Mouse (Mus musculus): ENCODE data around the gene Gfod1. TPM values are rescaled to one million over a fixed set of nuclear protein-coding genes. Genes with fewer than 3 reads are reported as not detected.

Gene Gfod1
- 1 to 10 TPM; 4.3 to 5.9 TPM for total RNA-seq (2021)
- long read RNA-seq, experiment 1, partial matches to known transcripts = 0 of 1 reads
- long read RNA-seq, experiment 1, other reads (novel, unspliced or antisense) = 1 of 1 reads
- long read RNA-seq, experiment 2, partial matches to known transcripts = 0 of 7 reads
- long read RNA-seq, experiment 2, other reads (novel, unspliced or antisense) = 5 of 7 reads

DNA sequence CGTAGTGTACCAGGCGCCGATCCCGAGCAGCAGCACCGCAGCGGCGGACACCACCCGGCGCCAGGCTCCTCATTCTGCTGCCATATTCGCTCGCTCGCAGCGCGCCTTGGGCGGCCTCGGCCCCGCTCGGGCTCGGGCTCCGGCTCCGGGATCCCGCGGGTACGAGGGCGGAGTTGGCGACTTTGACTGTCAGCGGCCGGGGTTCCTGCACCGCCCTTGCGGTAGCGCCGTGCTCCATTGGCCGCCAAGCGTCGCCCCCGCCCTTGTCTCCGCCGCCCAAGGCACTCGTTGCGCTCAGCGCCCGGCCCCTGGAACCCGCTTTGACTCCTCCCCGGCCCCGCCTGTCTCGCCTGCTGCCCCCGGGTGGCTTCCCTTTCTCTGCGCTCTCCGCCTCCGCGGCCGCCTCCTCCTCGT is at the start of gene Gfod1:
TSS of gene Gfod1 (minus strand) at position 155 of the 414 bp plus-strand sequence.
- intact Hi-C loops (cut with DNase I) = loop anchor here (5.0 kb wide), 2 partner anchors 67 to 102 kb away; no protein-coding TSS in a partner anchor

DNA sequence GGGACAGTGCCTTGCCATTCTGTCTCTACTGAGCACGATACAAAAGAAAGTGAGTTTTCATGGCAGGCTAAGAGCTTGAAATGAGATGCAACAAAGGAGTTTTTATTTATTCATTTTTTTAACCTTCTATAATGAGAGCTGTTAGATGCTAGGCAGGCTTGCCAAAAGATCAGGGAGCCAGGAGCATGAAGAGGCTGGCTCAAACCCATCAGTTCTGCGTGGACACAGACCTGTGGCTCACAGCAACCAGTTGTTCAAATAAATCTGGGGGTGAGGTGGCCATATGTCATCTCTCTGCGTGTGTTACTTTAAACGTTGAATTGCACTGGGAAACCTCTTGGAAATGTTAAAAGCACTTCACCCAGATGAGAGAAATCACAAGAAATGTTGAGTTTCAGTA is 49.4 kb upstream of the Gfod1 start:
- intact Hi-C loops (cut with DNase I) = no loop called here
- no peak for DNase-seq

More for the DNA sequence above, at the start of gene Gfod1:
- peak; percentile 94 to 96 for DNase-seq

DNA sequence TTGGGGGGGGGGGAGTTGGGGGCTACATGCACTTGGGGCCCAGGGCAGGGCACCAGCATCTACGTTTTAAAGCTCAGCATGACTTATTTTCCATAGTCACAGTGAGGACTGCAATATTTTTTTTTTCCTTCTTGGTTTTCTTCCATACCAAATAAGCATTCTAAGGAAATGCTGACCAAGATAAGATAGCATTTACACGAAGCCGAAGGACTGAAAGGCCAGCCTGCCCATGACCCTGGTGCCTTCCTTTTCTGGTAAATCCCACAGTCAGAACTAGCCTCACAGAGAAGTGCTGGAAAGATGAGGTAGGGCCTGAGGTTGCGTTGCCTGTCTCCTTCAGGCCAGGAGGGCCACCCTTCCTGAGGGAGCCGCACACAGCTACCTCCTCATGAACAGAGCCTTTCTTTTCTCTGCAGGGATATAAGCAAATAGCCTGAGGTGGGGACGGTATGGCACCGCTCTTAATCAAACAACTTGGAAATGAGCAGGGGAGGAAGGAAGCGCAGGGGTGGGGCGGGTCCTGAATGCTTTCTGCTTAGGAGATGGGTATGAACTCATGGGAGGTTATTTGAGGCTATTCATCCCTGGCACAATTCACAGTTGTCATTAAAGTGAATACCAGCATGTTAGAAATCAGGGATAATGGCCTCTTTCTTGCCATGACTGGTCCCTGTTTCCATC is 46.7 kb upstream of the Gfod1 start:
- intact Hi-C loops (cut with DNase I) = no loop called here

DNA sequence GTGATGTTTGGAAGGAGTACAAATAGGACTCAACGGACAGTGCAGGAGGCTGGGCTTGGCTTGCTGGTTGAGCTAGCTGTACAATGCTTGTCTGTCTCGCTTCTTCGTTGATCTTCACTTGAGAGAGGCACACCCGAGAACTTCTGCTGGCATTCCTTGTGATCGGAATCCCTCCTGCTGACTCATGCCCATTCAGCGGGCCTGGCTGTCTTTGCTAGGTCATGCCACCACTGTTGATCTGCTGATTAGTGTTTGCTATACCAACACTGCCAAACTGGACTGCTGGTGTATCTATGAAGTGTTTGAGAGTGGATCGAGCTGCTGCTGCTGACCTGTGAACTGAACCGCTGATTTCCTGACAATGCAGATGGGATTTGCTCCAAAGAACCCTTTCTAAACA is 45.4 kb upstream of the Gfod1 start:
- no peak for DNase-seq
- intact Hi-C loops (cut with DNase I) = no loop called here

More for the DNA sequence above, 46.7 kb upstream of the Gfod1 start:
- DNase-seq = no peak

DNA sequence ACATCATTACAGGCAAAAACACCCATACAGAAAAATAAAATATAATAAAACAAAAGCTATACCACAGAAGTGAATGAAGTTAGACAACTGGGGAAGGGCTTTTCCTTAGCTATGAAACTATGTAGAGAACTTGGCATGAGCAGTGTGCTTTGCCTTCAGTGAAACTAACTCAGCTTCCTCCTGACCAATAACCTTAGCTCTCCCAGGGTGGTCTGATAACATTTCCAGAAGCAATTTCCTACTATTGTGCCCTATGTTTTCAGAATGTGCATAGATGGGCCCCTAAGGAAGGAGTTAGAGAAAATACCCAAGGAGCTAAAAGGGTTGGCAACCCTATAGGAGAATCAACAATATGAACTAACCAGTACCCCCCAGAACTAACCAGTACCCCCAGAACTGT is 42.9 kb upstream of the Gfod1 start:
- intact Hi-C loops (cut with DNase I) = no loop called here
- DNase-seq = no peak

DNA sequence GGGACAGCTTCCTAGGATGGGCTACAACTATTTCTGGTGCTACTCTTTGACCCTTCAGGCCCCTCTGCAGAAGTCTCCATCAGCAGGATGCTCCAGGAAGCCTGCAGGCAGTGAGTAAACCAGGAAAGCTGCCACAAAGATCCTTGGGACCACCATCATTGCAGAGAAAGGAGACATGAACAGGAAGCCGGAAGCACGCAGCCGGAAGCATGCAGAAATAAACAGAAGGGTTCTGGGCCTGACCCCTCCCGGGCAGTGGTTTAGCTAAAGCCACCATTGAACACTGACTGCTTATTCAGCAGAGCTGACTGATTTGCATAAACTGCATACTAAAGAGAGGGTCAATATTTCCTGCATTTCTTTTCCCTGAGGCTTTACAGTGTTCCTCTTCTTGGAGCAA is 34.7 kb upstream of the Gfod1 start:
- intact Hi-C loops (cut with DNase I) = no loop called here
- no peak for DNase-seq

DNA sequence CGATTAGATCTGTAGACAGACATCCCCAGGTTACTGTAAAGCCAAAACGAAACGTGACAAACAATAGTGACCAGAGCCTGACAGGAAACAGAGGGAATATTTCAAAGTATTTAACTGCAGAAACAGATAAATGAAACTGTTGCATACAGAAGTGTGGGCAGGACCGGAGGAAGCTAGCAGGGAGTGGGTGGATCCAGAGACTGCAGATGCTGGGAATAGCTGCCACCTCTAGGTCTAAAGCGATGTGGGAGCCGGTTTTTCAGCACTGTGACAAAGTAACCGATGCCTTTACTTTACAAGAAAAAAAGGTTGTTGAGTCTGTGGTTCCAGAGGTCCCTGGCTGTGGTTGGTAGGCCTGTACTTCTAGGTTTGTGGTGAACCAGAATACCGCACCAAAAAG is 34.0 kb upstream of the Gfod1 start:
- intact Hi-C loops (cut with DNase I) = no loop called here
- no peak for DNase-seq

DNA sequence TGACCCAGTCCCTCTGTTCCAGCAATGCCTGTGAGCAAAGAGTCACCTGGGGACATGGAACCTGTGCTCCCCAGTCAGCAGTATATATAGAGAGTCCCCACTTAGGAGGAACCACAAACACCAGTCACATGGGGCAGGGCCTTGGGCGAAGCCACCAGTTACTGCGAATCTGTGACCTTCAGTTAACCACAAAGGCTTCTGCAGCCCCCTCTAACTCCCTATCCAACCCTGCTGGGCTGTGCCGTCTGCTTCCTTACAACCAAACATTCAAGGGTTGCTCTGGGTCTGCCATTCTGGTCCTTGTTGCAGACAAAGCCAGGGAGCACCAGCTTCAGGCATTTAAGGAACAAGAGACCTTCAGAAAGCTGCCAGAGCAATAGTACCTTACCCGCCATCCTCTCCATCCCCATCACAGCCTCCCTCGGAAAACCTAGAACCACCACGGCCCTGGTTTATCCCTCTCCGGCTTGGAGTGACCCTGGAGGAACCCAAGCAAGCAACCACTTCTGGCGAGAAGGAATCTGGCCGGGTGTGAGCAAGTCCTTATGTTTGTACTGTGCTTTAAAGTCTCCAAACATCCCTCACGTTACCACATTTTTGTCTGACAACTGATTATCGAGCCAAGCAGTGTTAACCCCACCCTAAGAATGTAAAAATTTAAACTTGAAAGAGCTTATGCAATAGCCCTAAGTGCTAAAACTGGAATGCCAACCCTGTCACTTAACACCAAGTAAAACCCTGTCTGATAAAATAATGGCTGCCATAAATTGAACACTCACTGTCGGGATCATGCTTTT is 32.7 kb upstream of the Gfod1 start:
- intact Hi-C loops (cut with DNase I) = no loop called here
- DNase-seq = no peak

DNA sequence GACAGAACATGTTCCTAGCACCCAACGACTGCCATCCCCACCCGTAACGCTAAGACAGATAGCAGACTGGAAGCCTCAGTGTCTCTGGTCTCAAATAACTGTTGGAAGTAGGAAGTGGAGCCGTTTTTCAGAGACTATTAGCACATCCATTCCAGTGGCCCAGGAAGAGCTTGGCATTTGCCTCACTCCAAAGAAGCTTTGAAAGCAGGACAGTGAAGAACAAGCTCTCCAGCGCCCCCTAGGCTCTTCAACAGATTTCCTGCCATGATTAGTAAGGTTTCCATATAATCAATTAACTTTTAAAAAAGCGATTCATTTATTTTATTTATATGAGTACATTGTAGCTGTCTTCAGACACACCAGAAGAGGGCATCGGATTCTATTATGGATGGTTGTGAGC is 28.6 kb upstream of the Gfod1 start:
- intact Hi-C loops (cut with DNase I) = loop anchor here (5.0 kb wide), 1 partner anchor 135 kb away; no protein-coding TSS in a partner anchor
- peak in 1 of 2 experiments; percentile 19 for DNase-seq

DNA sequence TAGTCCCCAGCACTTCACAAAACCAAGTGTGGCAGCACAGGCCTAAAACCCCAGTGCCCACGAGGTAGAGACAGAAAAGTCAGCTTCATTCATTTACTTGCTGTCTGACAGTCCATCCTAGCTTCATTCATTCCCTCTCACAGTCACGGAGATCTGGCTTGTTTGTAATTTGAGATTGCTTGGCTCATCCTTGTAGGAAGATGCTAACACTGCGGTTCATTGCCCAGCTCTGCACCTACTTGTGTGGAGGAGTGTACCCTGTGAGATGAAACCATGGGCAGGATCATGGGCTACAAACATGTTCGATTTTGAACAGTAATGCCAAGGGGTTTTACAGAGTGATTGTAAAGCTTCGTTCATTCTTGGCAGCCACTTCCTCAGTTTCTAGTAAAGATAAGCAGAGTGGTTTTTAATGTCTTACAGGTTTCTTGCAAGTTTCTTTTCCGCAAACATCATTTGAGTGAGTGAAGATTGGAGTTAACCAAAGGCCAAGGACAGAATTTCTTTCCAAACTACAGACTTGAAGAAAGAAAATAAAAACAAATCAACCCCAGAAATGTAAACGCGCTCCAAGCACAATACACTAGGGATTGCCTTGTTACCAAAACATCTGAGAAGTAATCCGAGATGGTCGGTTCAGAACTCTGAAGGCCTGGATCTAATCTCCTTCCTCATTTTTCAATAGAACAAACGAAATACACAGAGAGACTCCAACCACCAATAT is 27.9 kb upstream of the Gfod1 start:
- intact Hi-C loops (cut with DNase I) = loop anchor here (5.0 kb wide), 1 partner anchor 135 kb away; no protein-coding TSS in a partner anchor
- no peak for DNase-seq

DNA sequence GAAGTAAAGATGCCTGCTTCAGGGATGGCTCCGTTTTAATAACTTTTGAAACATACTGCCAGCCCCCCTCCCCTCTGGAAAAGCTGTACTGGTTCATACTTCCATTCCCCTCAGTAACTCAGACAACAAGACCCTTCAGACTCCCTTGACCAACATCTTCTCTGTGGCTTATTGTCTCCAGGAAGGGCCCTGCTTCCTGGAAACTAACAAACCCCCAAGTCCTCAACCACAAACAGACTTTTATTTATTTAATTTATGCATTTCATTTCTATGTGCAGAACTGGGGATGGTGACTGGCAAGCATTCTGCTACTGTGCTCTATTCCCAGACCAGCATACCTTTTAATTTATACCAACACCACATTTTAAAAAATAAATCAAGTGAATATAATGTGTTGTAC is 21.5 kb upstream of the Gfod1 start:
- intact Hi-C loops (cut with DNase I) = no loop called here
- no peak for DNase-seq

DNA sequence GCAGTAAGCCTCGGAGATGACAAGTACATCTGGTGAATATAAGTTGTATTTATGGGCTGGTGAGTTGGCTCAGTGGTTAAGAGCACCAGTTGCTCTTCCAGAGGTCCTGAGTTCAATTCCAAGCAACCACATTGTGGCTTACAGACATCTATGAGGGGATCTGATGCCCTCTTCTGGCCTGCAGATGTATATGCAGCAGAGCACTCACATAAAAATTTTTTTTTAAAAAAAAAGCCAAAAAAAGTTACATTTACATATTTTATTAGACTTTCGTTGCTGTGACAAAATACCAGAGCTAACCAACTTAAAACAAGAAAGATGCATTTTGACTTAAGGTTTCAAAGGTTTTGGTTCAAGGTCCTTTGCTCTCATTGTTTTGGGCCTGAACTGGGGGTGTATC is 17.5 kb upstream of the Gfod1 start:
- intact Hi-C loops (cut with DNase I) = loop anchor here (5.0 kb wide), 1 partner anchor 139 kb away; no protein-coding TSS in a partner anchor
- no peak for DNase-seq

DNA sequence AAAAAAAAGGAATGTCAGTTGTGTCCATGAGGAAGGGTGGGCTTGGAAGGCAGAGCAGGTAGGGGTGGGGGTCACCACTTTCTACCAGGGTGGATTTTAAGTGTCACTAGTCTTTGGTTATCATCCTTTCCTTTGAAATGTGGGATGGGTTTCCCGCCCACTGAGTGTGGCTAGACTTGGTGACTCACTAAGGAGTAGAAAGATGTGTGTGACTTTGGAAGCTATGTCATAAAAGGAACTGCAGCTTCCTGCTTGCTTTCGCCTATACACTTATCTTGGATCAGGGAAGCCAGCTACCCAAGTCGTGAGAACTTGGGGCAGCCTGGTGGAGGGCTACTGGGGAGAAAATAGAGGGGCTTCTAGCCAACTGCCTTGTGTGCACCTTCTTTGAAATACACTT is 15.4 kb upstream of the Gfod1 start:
- intact Hi-C loops (cut with DNase I) = no loop called here

DNA sequence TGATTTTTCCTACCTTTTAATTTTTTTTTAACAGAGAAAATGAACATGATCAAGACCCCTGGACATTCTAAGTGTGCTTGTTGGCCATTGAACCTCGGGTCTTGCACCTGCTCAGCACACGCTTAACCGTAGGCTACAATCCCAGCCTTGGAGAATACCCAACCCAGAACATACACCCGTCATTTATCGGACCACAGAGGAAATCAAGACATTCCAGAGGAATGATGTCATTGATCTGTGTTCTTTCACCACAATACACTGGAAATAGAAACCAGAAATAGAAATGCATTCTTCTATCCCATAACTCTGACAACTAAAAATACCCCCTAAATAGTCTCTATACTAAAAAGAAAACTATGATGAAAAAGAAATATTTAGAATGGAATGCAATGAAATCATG is 13.4 kb upstream of the Gfod1 start:
- intact Hi-C loops (cut with DNase I) = no loop called here
- DNase-seq = no peak

More for the DNA sequence above, 15.4 kb upstream of the Gfod1 start:
- DNase-seq = no peak

DNA sequence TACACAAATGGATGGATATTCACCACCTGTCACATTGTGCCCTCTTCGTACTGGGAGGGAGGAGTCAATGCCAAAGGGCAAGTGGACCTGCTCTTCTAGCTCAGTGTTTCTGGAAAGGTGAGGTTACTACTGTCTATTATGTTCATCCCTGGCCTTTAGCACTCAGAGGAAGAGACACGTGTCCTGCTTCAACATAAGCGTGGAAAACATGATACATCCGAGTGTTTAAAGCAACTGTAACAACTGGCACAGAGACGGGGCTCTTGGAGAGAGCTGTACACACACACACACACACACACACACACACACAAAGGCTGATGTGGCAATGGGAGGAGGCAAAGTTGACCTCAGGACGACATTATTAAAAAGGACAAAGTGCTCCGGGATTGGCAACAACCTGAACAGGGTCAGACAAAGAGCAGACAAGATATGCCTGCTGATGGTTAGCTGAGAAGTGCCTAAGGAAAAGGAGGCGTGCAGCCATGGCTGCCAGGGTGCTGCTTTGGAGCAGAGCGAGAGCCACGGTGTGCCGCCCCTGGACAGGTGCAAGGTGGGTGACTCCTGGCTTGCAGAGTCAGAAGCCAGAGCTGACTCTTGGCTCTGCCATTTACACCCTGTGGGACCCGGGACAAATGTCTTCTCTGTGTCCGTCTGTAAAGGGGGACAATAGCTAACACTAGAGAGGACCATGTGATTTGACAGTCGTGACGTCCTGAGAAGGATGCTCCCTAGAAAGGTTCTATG is 1.4 kb upstream of the Gfod1 start:
- DNase-seq = no peak
- intact Hi-C loops (cut with DNase I) = loop anchor here (5.0 kb wide), 1 partner anchor 123 kb away; no protein-coding TSS in a partner anchor

DNA sequence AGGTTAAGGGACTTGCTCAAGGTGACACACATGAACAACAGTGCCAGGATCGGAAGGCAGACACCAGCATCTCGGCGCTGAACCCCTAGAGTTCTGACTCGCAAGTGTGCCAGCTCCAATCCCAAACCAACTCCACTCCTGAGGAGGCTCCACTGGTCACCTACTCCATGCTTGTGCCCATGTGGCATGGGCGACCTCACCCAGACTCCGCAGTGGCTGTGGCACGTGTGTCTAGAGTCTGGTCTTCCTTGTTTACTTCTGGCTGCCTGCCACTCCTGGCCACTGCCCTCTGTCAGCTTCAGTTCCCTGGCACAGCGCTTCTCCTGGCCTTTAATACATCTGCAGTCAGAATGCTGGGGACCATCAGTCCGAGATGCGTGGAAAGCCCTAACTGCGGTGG is 728 bp upstream of the Gfod1 start:
- DNase-seq = peak in 1 of 2 experiments; percentile 28
- intact Hi-C loops (cut with DNase I) = loop anchor here (5.0 kb wide), 3 partner anchors 67 to 122 kb away; no protein-coding TSS in a partner anchor

DNA sequence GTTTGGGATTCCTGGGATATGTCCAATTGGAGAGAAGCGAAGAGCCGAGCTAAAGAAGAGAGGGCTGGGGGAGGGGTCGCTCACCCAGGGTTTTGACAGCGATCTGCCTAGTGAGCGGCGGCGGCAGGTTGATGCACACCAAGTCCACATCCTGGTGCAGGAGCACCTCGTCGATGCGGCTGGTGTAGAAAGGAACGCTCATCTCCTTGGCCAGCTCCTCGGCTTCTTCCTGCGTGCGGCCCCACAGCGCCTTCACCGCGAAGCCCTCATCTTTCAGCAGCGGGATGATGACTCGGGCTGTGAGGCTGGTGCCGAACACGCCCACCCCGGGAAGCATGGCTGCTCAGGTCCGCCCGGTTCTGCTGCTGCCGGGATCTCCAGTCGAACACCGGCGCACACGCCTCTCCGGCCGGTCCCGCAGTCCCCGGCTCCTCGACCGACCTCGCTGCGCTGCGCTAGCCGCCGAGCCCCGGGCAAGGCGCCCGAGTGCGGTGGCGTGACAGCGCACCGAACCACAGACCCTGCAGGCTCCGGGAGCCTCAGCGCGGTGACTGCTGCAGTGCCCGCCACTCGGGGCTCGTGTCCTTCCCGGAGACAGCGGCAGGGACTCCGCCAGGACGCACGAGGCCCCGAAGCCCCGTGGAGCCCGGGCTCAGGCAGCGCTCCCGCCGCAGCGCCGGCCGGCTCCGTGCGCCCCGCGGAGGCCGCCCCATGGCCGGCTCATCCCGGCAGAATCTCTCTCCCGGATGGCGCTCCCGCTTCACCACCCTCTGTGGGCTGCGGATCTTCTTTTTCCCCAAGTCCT is 609 bp downstream of the Gfod1 start:
- intact Hi-C loops (cut with DNase I) = loop anchor here (5.0 kb wide), 2 partner anchors 66 to 101 kb away; no protein-coding TSS in a partner anchor
- peak; percentile 16 to 39 for DNase-seq

DNA sequence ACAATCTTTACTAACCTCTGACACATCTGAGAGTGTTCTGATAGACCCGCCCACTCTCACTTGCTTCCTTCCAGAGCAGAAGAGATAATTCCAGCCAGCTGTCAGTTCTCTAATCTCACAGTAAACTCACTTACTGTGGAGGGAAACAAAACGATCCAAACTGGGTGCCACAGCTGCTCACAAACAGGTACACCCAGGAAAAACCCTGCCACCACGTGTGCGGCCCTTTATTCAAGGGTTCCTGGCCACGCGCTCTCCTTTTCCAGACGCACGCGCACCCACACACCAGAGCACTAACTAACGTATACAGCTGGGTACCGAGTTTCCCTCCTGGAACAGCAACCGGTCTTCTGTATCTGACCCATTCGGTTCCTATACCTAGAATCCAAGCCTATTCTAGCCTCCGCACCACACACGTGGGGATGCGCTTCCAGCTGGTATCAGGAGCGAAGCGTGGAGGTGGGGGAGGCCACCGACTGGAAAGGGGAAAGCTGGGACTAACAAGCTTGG is 1.3 kb downstream of the Gfod1 start:
- no peak for DNase-seq
- intact Hi-C loops (cut with DNase I) = loop anchor here (5.0 kb wide), 2 partner anchors 65 to 100 kb away; no protein-coding TSS in a partner anchor

Measured in gastrocnemius, postnatal 36 days (tissue).